Mouse (Mus musculus) embryo, embryonic 10.5 days (tissue): ENCODE data around the gene Pakap.
"Not testable (repeated sequence)": the region's sequence is repeated elsewhere in the genome, so short reads cannot be mapped to it uniquely, and the experiment has no call there.

Experiments used
- DNase-seq: peaks from one replicate; pipeline ENCODE4 v3.0.0-alpha.2; 2015; ENCODE audit warnings: low spot score

The Pakap gene

GRCm38 (mm10) chr4:57884511-57884910, 316.5 kb downstream of the Pakap start:
- no peak for DNase-seq

- no peak for DNase-seq
These were observed 317.2 kb downstream of the Pakap start for GRCm38 (mm10) chr4:57885186-57885585.

GRCm38 (mm10) chr4:57886066-57886887, 318.3 kb downstream of the Pakap start:
- peak; percentile 39 for DNase-seq

- DNase-seq: no peak
These were observed 318.9 kb downstream of the Pakap start for GRCm38 (mm10) chr4:57886888-57887230.

- DNase-seq: no peak
These were observed 320.3 kb downstream of the Pakap start for GRCm38 (mm10) chr4:57888246-57888645.

- not testable (repeated sequence) for DNase-seq
These were observed 321.0 kb downstream of the Pakap start for GRCm38 (mm10) chr4:57888978-57889377.

- no peak for DNase-seq
These were observed 321.8 kb downstream of the Pakap start for GRCm38 (mm10) chr4:57889773-57890172.

GRCm38 (mm10) chr4:57892001-57892586, 324.1 kb downstream of the Pakap start:
- no peak for DNase-seq

- DNase-seq: no peak
These were observed 327.2 kb downstream of the Pakap start for GRCm38 (mm10) chr4:57895140-57895539.

- DNase-seq: no peak
These were observed 327.9 kb downstream of the Pakap start for GRCm38 (mm10) chr4:57895902-57896301.

GRCm38 (mm10) chr4:57896631-57897030, 328.7 kb downstream of the Pakap start:
- DNase-seq: no peak

- DNase-seq: peak; percentile 76
These were observed 333.2 kb downstream of the Pakap start for GRCm38 (mm10) chr4:57901210-57901609.

GRCm38 (mm10) chr4:57902619-57903018, 334.6 kb downstream of the Pakap start:
- DNase-seq: no peak

- peak; percentile 85 for DNase-seq
These were observed 336.2 kb downstream of the Pakap start for GRCm38 (mm10) chr4:57904211-57904610.

- no peak for DNase-seq
These were observed 336.7 kb downstream of the Pakap start for GRCm38 (mm10) chr4:57904638-57905037.

GRCm38 (mm10) chr4:57906708-57907107, 338.7 kb downstream of the Pakap start:
- DNase-seq: no peak

GRCm38 (mm10) chr4:57908860-57909259, 340.9 kb downstream of the Pakap start:
- no peak for DNase-seq

GRCm38 (mm10) chr4:57913021-57913420, 345.0 kb downstream of the Pakap start:
- no peak for DNase-seq

- DNase-seq: no peak
These were observed 346.5 kb downstream of the Pakap start for GRCm38 (mm10) chr4:57914193-57915190.

GRCm38 (mm10) chr4:57915216-57915965, 347.4 kb downstream of the Pakap start:
- DNase-seq: no peak

GRCm38 (mm10) chr4:57916201-57916661, 348.3 kb downstream of the Pakap start, which contains the start of gene D630039A03Rik:
Gene D630039A03Rik (minus strand): TSS chr4:57916297.
- no peak for DNase-seq
